Mouse (Mus musculus): ENCODE measurements around the gene Tmc4.
"Not testable (repeated sequence)": the region's sequence is repeated elsewhere in the genome, so short reads cannot be mapped to it uniquely, and the experiment has no call there.

DNA sequence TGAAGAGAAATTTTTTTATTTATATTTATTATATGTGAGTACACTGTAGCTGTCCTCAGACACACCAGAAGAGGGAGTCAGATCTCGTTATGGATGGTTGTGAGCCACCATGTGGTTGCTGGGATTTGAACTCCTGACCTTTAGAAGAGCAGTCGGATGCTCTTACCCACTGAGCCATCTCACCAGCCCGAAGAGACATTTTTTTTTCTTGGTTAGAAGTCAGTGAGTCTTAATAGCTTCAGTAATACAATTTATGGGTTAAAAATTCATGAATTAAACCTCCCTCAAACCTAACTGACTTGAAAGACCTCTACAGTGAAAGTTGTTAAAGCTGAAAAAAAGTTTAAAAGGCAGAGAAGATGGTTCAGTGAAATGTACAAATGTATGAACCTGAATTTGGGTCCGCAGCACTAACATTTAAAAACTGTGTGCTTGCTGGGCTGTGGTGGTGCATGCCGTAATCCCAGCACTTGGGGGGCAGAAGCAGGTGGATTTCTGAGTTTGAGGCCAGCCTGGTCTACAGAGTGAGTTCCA, 31.2 kb upstream of the Tmc4 start:
- not testable (repeated sequence) for TF ChIP-seq GATA1, TAL1 (IDR thresholded peaks at IDR 0.05; ENCODE audit: low read length)
